Mouse (Mus musculus) myocyte (in vitro differentiated cells): ENCODE data around the gene Gm10382. TPM values are rescaled to one million over a fixed set of nuclear protein-coding genes. Genes with fewer than 3 reads are reported as not detected.
A peak's percentile ranks its signal among the peaks of the same experiment; 100 is the strongest.
"Not testable (repeated sequence)": the region's sequence is repeated elsewhere in the genome, so short reads cannot be mapped to it uniquely, and the experiment has no call there.

Source experiments
- H3K27me3 ChIP-seq: one replicate; pipeline ENCODE4 v1.6.1; 2011; ENCODE audit not compliant: control insufficient read depth, insufficient read depth, insufficient read length
- H3K36me3 ChIP-seq: one replicate; pipeline ENCODE4 v1.6.1; 2011; ENCODE audit not compliant: control insufficient read depth, insufficient read depth
- H3K4me2 ChIP-seq: one replicate; pipeline ENCODE4 v1.6.1; 2011; ENCODE audit warnings: low read depth, control low read depth
- H3K4me3 ChIP-seq: one replicate; pipeline ENCODE4 v1.5.1; 2011; ENCODE audit warnings: mild to moderate bottlenecking, control low read depth, moderate library complexity
- H3K79me2 ChIP-seq: one replicate; pipeline ENCODE4 v1.6.1; 2011; ENCODE audit not compliant: control insufficient read depth, insufficient read depth
- H3ac ChIP-seq: one replicate; pipeline ENCODE4 v1.6.1; 2011; ENCODE audit not compliant: control insufficient read depth, insufficient read length
- CEBPB ChIP-seq: IDR thresholded peaks from 2 replicates; pipeline ENCODE4 v1.6.1; 2011; ENCODE audit warnings: mild to moderate bottlenecking, moderate library complexity; ENCODE audit not compliant: poor library complexity, insufficient read depth, severe bottlenecking
- E2F4 ChIP-seq: IDR thresholded peaks from one replicate; pipeline ENCODE4 v1.6.1; 2011; ENCODE audit warnings: mild to moderate bottlenecking, control low read depth, moderate library complexity; ENCODE audit not compliant: insufficient read depth
- MAX ChIP-seq: IDR thresholded peaks from one replicate; pipeline ENCODE4 v1.6.1; 2011; ENCODE audit warnings: low read depth, mild to moderate bottlenecking, control low read depth
- MYOD1 ChIP-seq, 3 experiments: IDR thresholded peaks; one replicate each; pipeline ENCODE4 v1.6.1; 2011; ENCODE audit warnings: control low read depth in 2 of 3, low read depth in 2 of 3, mild to moderate bottlenecking in 2 of 3, moderate library complexity in 1 of 3; ENCODE audit not compliant: insufficient read length in 2 of 3, control insufficient read depth in 1 of 3
- MYOG ChIP-seq, 3 experiments: IDR thresholded peaks; one replicate each; pipeline ENCODE4 v1.6.1; 2011; ENCODE audit warnings: control low read depth in 2 of 3, low read depth in 2 of 3, mild to moderate bottlenecking in 2 of 3; ENCODE audit not compliant: insufficient read length in 2 of 3, control insufficient read depth in 1 of 3, insufficient read depth in 1 of 3
- POLR2A ChIP-seq: IDR thresholded peaks from one replicate; pipeline ENCODE4 v1.6.1; 2011; ENCODE audit warnings: low read depth, mild to moderate bottlenecking, control low read depth, moderate library complexity; ENCODE audit not compliant: insufficient read length
- POLR2AphosphoS2 ChIP-seq: IDR thresholded peaks from one replicate; pipeline ENCODE4 v1.6.1; 2011; ENCODE audit warnings: low read depth, control low read depth; ENCODE audit not compliant: insufficient read length
- REST ChIP-seq: IDR thresholded peaks from one replicate; pipeline ENCODE4 v1.6.1; 2011; ENCODE audit warnings: mild to moderate bottlenecking, control low read depth, moderate library complexity; ENCODE audit not compliant: insufficient read depth, insufficient read length
- SRF ChIP-seq: IDR thresholded peaks from one replicate; pipeline ENCODE4 v1.6.1; 2011; ENCODE audit warnings: low read depth; ENCODE audit not compliant: control insufficient read depth, insufficient read length
- TCF12 ChIP-seq: IDR thresholded peaks from one replicate; pipeline ENCODE4 v1.6.1; 2011; ENCODE audit warnings: mild to moderate bottlenecking, control low read depth; ENCODE audit not compliant: poor library complexity, insufficient read depth, severe bottlenecking
- TCF3 ChIP-seq: IDR thresholded peaks from one replicate; pipeline ENCODE4 v1.6.1; 2011; ENCODE audit warnings: low read depth, control low read depth; ENCODE audit not compliant: insufficient read length
- USF1 ChIP-seq: IDR thresholded peaks from one replicate; pipeline ENCODE4 v1.6.1; 2011; ENCODE audit warnings: low read depth, mild to moderate bottlenecking, control low read depth, moderate library complexity
- polyA plus RNA-seq: library from polyadenylated mRNA; unstranded; fragments of >200 nt; fragmentation: generic; extraction: Trizol; gene quantifications from one replicate; pipeline ENCODE4 v1.2.1, GENCODE M21; 2012; ENCODE audit warnings: missing spikeins

The Gm10382 gene
- polyA plus RNA-seq, 1 experiment = 1.9 TPM

DNA sequence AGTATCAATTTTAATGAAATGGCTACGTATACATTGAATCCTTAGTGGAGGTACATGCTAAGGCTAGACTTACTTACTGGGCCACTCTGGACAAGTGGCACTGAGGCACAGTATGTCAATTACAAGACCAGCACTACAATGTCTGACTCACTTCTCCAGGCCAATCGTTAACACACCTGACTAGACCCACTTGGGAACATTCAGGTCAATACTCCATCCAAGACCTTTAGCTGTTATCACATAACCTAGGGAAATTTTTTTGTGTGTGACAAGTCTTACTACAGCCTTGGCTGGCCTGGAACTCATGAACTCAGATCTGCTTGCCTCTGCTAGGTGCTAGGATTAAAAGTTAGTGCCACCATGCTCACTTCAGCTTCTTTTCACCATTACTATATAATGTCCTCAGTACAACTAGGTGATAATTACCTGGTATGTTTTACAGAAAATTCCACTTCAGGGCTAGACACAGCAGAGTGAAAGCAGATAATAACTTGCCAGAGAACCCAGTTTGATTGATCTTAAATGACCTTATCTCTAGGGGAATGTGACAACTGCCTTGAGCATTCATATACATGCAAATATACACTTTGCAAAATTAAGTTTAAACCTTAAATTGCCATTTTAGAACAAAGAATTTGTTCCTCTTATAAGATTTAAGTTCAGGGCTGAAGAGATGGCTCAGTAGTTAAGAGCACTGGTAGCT, 4.5 kb upstream of the Gm10382 start:
- peaks cover 33% of the 10 kb centered on the region for H3K36me3 ChIP-seq
- peak overlapping the region; percentile 82 for H3K4me2 ChIP-seq
- peak overlapping the region; percentile 14 for H3K4me3 ChIP-seq
- H3K79me2 ChIP-seq = peaks cover 35% of the 10 kb centered on the region
- TF ChIP-seq CEBPB = no peak
- no peak for TF ChIP-seq MYOD1 (IDR thresholded peaks at IDR 0.05; ENCODE audit: control insufficient read depth in 1 of 3, insufficient read length in 2 of 3, low read depth in 2 of 3)
- TF ChIP-seq POLR2A = peak; percentile 39
- no peak for TF ChIP-seq USF1
- TF ChIP-seq TCF12 = no peak
- TF ChIP-seq REST = no peak
- no peak for TF ChIP-seq TCF3
- no peak for TF ChIP-seq SRF
- no peak for TF ChIP-seq MYOG (IDR thresholded peaks at IDR 0.05; ENCODE audit: control insufficient read depth in 1 of 3, insufficient read depth in 1 of 3, insufficient read length in 2 of 3, low read depth in 2 of 3)
- TF ChIP-seq MAX = no peak
- no peak for TF ChIP-seq E2F4
- TF ChIP-seq POLR2AphosphoS2 = peak; percentile 99
- no peak overlapping the region for H3ac ChIP-seq
- no peaks in the 10 kb centered on the region for H3K27me3 ChIP-seq

DNA sequence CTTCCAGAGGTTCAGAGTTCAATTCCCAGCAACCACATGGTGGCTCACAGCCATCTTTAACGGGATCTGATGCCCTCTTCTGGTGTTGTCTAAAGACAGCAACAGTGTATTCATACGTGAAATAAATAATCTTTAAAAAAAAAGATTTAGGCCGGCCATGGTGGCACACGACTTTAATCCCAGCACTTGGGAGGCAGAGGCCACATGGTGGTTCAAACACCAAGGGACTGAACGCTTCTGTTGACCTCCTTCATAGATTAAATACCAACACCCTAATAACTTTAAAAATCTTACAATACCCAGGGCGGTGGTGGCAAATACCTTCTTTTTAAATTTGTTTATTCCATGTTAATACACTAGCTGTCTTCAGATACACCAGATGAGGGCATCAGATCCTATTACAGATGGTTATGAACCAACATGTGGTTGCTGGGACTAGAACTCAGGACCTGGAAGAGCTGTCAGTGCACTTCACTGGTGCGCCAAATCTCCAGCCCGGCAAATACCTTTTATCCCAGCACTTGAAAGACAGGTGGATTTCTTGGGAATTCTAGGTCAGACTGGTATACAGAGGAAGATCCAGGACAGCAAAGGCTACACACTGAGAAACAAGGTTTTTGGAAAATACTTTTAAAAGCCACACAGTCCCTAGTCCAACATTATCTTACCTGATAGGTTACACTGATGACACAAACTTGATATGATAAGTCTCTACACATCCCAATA, 3.7 kb upstream of the Gm10382 start:
- Histone ChIP-seq H3K4me3 (peak overlapping the region; percentile 14), H3K36me3 (peaks cover 33% of the 10 kb centered on the region)
- TF ChIP-seq SRF = no peak
- no peak for TF ChIP-seq CEBPB
- TF ChIP-seq POLR2AphosphoS2 = peak; percentile 46
- no peak for TF ChIP-seq MYOD1 (IDR thresholded peaks at IDR 0.05; ENCODE audit: control insufficient read depth in 1 of 3, insufficient read length in 2 of 3, low read depth in 2 of 3)

DNA sequence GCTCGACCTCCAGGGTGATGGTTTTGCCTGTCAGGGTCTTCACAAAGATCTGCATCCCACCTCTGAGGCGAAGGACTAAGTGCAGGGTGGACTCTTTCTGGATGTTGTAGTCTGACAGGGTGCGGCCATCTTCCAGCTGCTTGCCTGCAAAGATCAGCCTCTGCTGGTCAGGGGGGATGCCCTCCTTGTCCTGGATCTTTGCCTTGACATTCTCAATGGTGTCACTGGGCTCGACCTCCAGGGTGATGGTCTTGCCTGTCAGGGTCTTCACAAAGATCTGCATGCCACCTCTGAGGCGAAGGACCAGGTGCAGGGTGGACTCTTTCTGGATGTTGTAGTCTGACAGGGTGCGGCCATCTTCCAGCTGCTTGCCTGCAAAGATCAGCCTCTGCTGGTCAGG, 1.8 kb upstream of the Gm10382 start:
- Histone ChIP-seq H3K36me3 (peaks cover 33% of the 10 kb centered on the region), H3K4me3 (peak overlapping the region; percentile 100), H3K79me2 (peaks cover 44% of the 10 kb centered on the region)
- not testable (repeated sequence) for H3ac ChIP-seq, H3K4me2 ChIP-seq, H3K27me3 ChIP-seq

More for the DNA sequence above, 3.7 kb upstream of the Gm10382 start:
- peaks cover 35% of the 10 kb centered on the region for H3K79me2 ChIP-seq
- H3K4me2 ChIP-seq = peak overlapping the region; percentile 82
- H3K27me3 ChIP-seq = no peaks in the 10 kb centered on the region
- no peak overlapping the region for H3ac ChIP-seq

DNA sequence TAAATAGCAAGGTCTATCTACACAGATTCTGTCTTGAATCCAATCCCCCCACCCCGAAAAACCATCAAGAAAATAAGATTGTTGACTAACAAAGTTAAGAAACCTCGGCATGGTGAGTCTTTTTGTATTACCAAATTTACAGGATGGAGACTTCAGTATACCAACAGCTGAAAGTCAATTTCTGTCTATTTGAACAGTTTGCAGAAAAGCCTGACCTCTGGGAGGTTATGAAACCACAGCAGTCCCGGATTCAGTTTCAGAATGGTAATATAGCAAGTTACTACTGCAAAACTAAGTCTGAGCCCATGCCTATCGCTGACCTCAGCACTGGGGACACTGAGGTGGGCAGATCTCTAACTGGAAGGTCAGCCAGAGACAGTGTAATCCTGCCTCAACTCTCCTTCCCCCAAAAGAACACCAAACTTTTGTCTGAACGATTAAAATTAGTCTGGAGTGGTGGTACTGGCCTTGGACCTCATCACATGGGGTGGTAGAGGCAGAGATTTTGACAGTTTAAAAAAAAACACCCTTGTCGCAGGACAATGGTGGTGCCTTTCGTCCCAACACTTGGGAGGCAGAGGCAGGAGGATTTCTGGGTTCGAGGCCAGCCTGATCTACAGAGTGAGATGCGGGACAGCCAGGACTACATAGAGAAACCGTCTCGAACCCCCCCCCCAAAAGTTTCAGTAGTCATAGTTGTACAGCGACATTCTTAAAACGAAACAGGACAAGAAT, 597 bp upstream of the Gm10382 start:
- peaks cover 33% of the 10 kb centered on the region for H3K36me3 ChIP-seq
- peak overlapping the region; percentile 100 for H3K4me3 ChIP-seq
- no peaks in the 10 kb centered on the region for H3K27me3 ChIP-seq
- peak overlapping the region; percentile 93 for H3ac ChIP-seq
- peak; percentile 80 for TF ChIP-seq POLR2AphosphoS2
- TF ChIP-seq MAX = no peak
- peak; percentile 57 for TF ChIP-seq POLR2A
- no peak for TF ChIP-seq CEBPB
- H3K4me2 ChIP-seq = peak overlapping the region; percentile 59
- peaks cover 44% of the 10 kb centered on the region for H3K79me2 ChIP-seq

DNA sequence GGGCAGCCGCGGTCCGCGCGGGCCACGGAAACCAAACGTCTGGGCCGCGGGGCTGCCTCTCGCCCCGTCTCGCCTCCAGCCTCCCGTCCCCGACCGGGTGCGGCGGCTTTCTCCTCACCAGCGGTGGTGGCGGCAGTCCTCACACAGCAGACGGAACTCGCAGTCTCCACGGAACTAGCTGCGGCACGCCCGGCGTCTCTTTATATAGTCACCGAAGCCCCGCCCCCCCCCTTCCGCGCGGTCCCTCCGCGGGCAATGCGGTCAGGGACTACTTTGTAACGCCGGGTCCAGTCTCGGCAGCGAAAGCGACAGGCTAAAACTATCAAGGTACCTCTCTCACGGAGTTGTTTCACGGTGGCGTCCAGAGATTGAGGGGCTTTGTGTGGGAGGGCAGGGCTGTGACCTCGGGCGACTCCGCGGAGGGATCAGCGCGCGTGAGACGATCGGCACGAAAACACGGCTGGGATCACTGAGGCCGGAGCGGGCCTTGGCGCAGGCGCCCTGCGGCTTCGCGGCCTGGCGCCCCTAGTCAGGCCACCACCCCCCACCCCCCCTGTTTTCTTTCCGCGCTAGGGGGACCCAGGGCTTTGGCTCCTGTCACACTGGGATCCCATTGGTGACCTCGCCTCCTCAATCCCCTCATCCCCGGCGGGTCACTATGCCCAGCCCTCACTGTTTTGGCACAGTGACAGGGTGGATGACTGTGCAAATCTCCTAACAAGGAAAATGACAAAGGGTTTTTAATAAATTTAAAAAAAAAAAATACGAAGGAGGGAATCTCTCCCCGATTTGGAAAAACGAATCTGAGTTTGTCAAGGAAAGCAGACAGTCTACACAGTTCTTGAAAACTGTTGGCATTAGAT, 688 bp downstream of the Gm10382 start, which contains the start of gene Ubc:
Gene Ubc, minus strand, starts transcription at position 624 of the 863 bp plus-strand sequence.
- no peak for TF ChIP-seq MAX
- TF ChIP-seq E2F4 = no peak
- TF ChIP-seq POLR2A = peak; percentile 95
- TF ChIP-seq MYOG (IDR thresholded peaks at IDR 0.05; ENCODE audit: control insufficient read depth in 1 of 3, insufficient read depth in 1 of 3, insufficient read length in 2 of 3, low read depth in 2 of 3) = peak in 2 of 3 experiments; percentile 24 to 59
- TF ChIP-seq TCF12 = no peak
- TF ChIP-seq POLR2AphosphoS2 = peak; percentile 97
- no peak for TF ChIP-seq CEBPB
- TF ChIP-seq USF1 = no peak
- peak; percentile 67 for TF ChIP-seq REST
- peak; percentile 31 for TF ChIP-seq SRF
- TF ChIP-seq TCF3 = no peak
- peak in 1 of 3 experiments; percentile 35 for TF ChIP-seq MYOD1 (IDR thresholded peaks at IDR 0.05; ENCODE audit: control insufficient read depth in 1 of 3, insufficient read length in 2 of 3, low read depth in 2 of 3)
- H3K27me3 ChIP-seq = no peaks in the 10 kb centered on the region
- H3K79me2 ChIP-seq = peaks cover 39% of the 10 kb centered on the region
- peaks cover 22% of the 10 kb centered on the region for H3K36me3 ChIP-seq
- peak within 1 kb of the TSS; percentile 97 for H3K4me2 ChIP-seq
- peak within 1 kb of the TSS; percentile 93 for H3ac ChIP-seq
- H3K4me3 ChIP-seq = peak within 1 kb of the TSS; percentile 100
